Mouse (Mus musculus) left cerebral cortex, adult 18-20 months (tissue): ENCODE data around the gene Mboat2. TPM values are rescaled to one million over a fixed set of nuclear protein-coding genes. Genes with fewer than 3 reads are reported as not detected.
A peak's percentile ranks its signal among the peaks of the same experiment; 100 is the strongest.

Experiments used
- DNase-seq, 2 experiments: peaks; one replicate each; pipeline ENCODE4 v3.0.0; 2021 to 2022; ENCODE audit warnings: low spot score in 2 of 2, mixed read lengths in 1 of 2
- total RNA-seq, 2 experiments: library from RNA; stranded (reverse); gene quantifications; 2 replicates each; pipeline ENCODE4 v1.2.3; 2021

Mboat2 gene
- total RNA-seq, 2 experiments from 2014 or later = 85.0 to 94.7 TPM

- no peak for DNase-seq
Observed at GRCm38 (mm10) chr12:24995350-24995749, 164.7 kb downstream of the Mboat2 start.

- no peak for DNase-seq
Observed at GRCm38 (mm10) chr12:25005350-25005749, 174.7 kb downstream of the Mboat2 start.

- DNase-seq = no peak
Observed at GRCm38 (mm10) chr12:25009957-25010356, 179.3 kb downstream of the Mboat2 start.

GRCm38 (mm10) chr12:25010416-25010815, 179.7 kb downstream of the Mboat2 start:
- DNase-seq = no peak

- no peak for DNase-seq
Observed at GRCm38 (mm10) chr12:25011733-25012367, 181.2 kb downstream of the Mboat2 start.

- peak; percentile 48 to 60 for DNase-seq
Observed at GRCm38 (mm10) chr12:25012555-25013540, 182.2 kb downstream of the Mboat2 start.

Other genes starting within 250 kb of the Mboat2 start
- gene Klf11, start 179.6 kb upstream of the Mboat2 start, total RNA-seq = 1 to 10 TPM; 5.7 to 5.9 TPM
- gene Cys1, start 149.1 kb upstream of the Mboat2 start, total RNA-seq = 10 to 100 TPM; 18.0 to 19.7 TPM
- 1 to 10 TPM; 1.2 to 1.4 TPM for gene Rrm2, start 122.6 kb upstream of the Mboat2 start, total RNA-seq
- 100 to 1,000 TPM; 322 to 340 TPM for gene Kidins220, start 144.0 kb downstream of the Mboat2 start, total RNA-seq